Mouse (Mus musculus) MEL (cell line): ENCODE measurements around the gene Ube2q1. TPM values are rescaled to one million over a fixed set of nuclear protein-coding genes. Genes with fewer than 3 reads are reported as not detected.

Experiments
- DNase-seq: peaks from one replicate; pipeline ENCODE4 v3.0.0; 2011; ENCODE audit warnings: low read depth, low spot score
- H3K27ac ChIP-seq: 2 replicates; pipeline ENCODE4 v1.5.1; 2012; ENCODE audit warnings: low read depth, mild to moderate bottlenecking, control low read depth, low read length, moderate library complexity; ENCODE audit not compliant: control insufficient read depth
- H3K27me3 ChIP-seq, 2 experiments: fragments of 150-350 bp in 1 of 2; sonication (generic) in 1 of 2; 2 replicates each; pipeline ENCODE4 v1.6.1; 2012; ENCODE audit warnings: low read length in 2 of 2, mild to moderate bottlenecking in 2 of 2, improper control_type of control experiment in 1 of 2, moderate library complexity in 1 of 2; ENCODE audit not compliant: insufficient read depth in 2 of 2, control insufficient read depth in 1 of 2
- H3K36me3 ChIP-seq, 2 experiments: 2 replicates each; pipeline ENCODE4 v1.6.1; 2012 to 2014; ENCODE audit warnings: low read length in 2 of 2, improper control_type of control experiment in 1 of 2, inconsistent platforms in 1 of 2, mild to moderate bottlenecking in 1 of 2; ENCODE audit not compliant: insufficient read depth in 2 of 2, control insufficient read depth in 1 of 2
- H3K4me1 ChIP-seq, 2 experiments: fragments of 150-350 bp in 1 of 2; sonication (generic) in 1 of 2; 2 replicates each; pipeline ENCODE4 v1.6.1; 2012; ENCODE audit warnings: low read length in 2 of 2, improper control_type of control experiment in 1 of 2, mild to moderate bottlenecking in 1 of 2; ENCODE audit not compliant: insufficient read depth in 2 of 2, control insufficient read depth in 1 of 2
- H3K4me3 ChIP-seq, 2 experiments: fragments of 150-350 bp in 1 of 2; sonication (generic) in 1 of 2; 2 replicates each; pipeline ENCODE4 v1.5.1; 2012; ENCODE audit warnings: low read depth in 2 of 2, low read length in 2 of 2, mild to moderate bottlenecking in 2 of 2, moderate library complexity in 2 of 2, control low read depth in 1 of 2, improper control_type of control experiment in 1 of 2; ENCODE audit not compliant: control insufficient read depth in 1 of 2, insufficient read depth in 1 of 2
- H3K79me2 ChIP-seq: 2 replicates; pipeline ENCODE4 v1.6.1; 2012; ENCODE audit warnings: mild to moderate bottlenecking, low read length, moderate library complexity; ENCODE audit not compliant: control insufficient read depth, poor library complexity, insufficient read depth
- H3K9ac ChIP-seq: 2 replicates; pipeline ENCODE4 v1.6.1; 2012; ENCODE audit warnings: low read depth, mild to moderate bottlenecking, control low read depth, low read length, moderate library complexity; ENCODE audit not compliant: control insufficient read depth, poor library complexity, severe bottlenecking
- H3K9me3 ChIP-seq: fragments of 150-350 bp; sonication (generic); replicated peaks from 2 replicates; pipeline ENCODE4 v1.6.1; 2012; ENCODE audit warnings: mild to moderate bottlenecking, low read length, improper control_type of control experiment, moderate library complexity; ENCODE audit not compliant: insufficient read depth
- CHD1 ChIP-seq: IDR thresholded peaks from 2 replicates; pipeline ENCODE4 v1.6.1; 2012; ENCODE audit warnings: low read depth, mild to moderate bottlenecking, inconsistent platforms, low read length, improper control_type of control experiment
- CHD2 ChIP-seq: IDR thresholded peaks from 2 replicates; pipeline ENCODE4 v1.6.1; 2011; ENCODE audit warnings: low read length, improper control_type of control experiment
- CTCF ChIP-seq, 3 experiments: IDR thresholded peaks in 2 of 3; conservative IDR thresholded peaks in 1 of 3; 2 replicates each; pipeline ENCODE4 v1.5.1; 2011 to 2012; ENCODE audit warnings: low read length in 3 of 3, low read depth in 2 of 3, mild to moderate bottlenecking in 2 of 3, improper control_type of control experiment in 1 of 3, inconsistent platforms in 1 of 3, mixed read lengths in 1 of 3, moderate library complexity in 1 of 3; ENCODE audit not compliant: control insufficient read depth in 1 of 3, insufficient read depth in 1 of 3, poor library complexity in 1 of 3, severe bottlenecking in 1 of 3
- ELF1 ChIP-seq: IDR thresholded peaks from 2 replicates; pipeline ENCODE4 v1.6.1; 2014; ENCODE audit warnings: low read depth, mild to moderate bottlenecking, inconsistent platforms, low read length, improper control_type of control experiment, moderate library complexity
- EP300 ChIP-seq, 2 experiments: IDR thresholded peaks; 2 replicates each; pipeline ENCODE4 v1.6.1; 2011; ENCODE audit warnings: improper control_type of control experiment in 2 of 2, low read length in 2 of 2, low read depth in 1 of 2, mild to moderate bottlenecking in 1 of 2
- ETS1 ChIP-seq: IDR thresholded peaks from 2 replicates; pipeline ENCODE4 v1.6.1; 2012; ENCODE audit warnings: low read depth, mild to moderate bottlenecking, inconsistent platforms, low read length, improper control_type of control experiment, moderate library complexity
- GABPA ChIP-seq: IDR thresholded peaks from 2 replicates; pipeline ENCODE4 v1.6.1; 2012; ENCODE audit warnings: low read depth, mild to moderate bottlenecking, inconsistent platforms, low read length, improper control_type of control experiment, moderate library complexity
- GATA1 ChIP-seq: IDR thresholded peaks from 2 replicates; pipeline ENCODE4 v1.6.1; 2011; ENCODE audit warnings: low read depth, low read length, improper control_type of control experiment
- HCFC1 ChIP-seq: IDR thresholded peaks from 2 replicates; pipeline ENCODE4 v1.6.1; 2012; ENCODE audit warnings: low read depth, mild to moderate bottlenecking, inconsistent platforms, low read length, improper control_type of control experiment, moderate library complexity
- KAT2A ChIP-seq: conservative IDR thresholded peaks from 2 replicates; pipeline ENCODE4 v1.6.1; 2012; ENCODE audit warnings: low read depth, low read length, improper control_type of control experiment, inconsistent platforms
- MAX ChIP-seq: IDR thresholded peaks from 2 replicates; pipeline ENCODE4 v1.6.1; 2011; ENCODE audit warnings: low read length, improper control_type of control experiment
- MAZ ChIP-seq: IDR thresholded peaks from 2 replicates; pipeline ENCODE4 v1.6.1; 2012; ENCODE audit warnings: low read depth, mild to moderate bottlenecking, inconsistent platforms, low read length, improper control_type of control experiment
- MEF2A ChIP-seq: IDR thresholded peaks from 2 replicates; pipeline ENCODE4 v1.6.1; 2014; ENCODE audit warnings: low read depth, mild to moderate bottlenecking, inconsistent platforms, low read length, improper control_type of control experiment; ENCODE audit not compliant: poor library complexity, insufficient replicate concordance, severe bottlenecking; ENCODE audit errors: extremely low read depth
- MXI1 ChIP-seq: IDR thresholded peaks from 2 replicates; pipeline ENCODE4 v1.6.1; 2011; ENCODE audit warnings: mild to moderate bottlenecking, low read depth, low read length, improper control_type of control experiment
- MYB ChIP-seq: IDR thresholded peaks from 2 replicates; pipeline ENCODE4 v1.6.1; 2011; ENCODE audit warnings: mild to moderate bottlenecking, low read depth, low read length, improper control_type of control experiment
- NELFE ChIP-seq: IDR thresholded peaks from 2 replicates; pipeline ENCODE4 v1.6.1; 2011; ENCODE audit warnings: low read depth, low read length, improper control_type of control experiment
- NRF1 ChIP-seq: IDR thresholded peaks from 2 replicates; pipeline ENCODE4 v1.6.1; 2014; ENCODE audit warnings: low read depth, mild to moderate bottlenecking, inconsistent platforms, low read length, improper control_type of control experiment, moderate library complexity; ENCODE audit not compliant: poor library complexity, insufficient read depth, severe bottlenecking
- POLR2A ChIP-seq, 2 experiments: IDR thresholded peaks; 2 replicates each; pipeline ENCODE4 v1.6.1; 2011 to 2012; ENCODE audit warnings: low read length in 2 of 2, mild to moderate bottlenecking in 2 of 2, control low read depth in 1 of 2, improper control_type of control experiment in 1 of 2, low read depth in 1 of 2, moderate library complexity in 1 of 2; ENCODE audit not compliant: control insufficient read depth in 1 of 2, insufficient read depth in 1 of 2, poor library complexity in 1 of 2
- POLR2AphosphoS5 ChIP-seq: IDR thresholded peaks from 2 replicates; pipeline ENCODE4 v1.6.1; 2012; ENCODE audit warnings: low read depth, borderline replicate concordance, mild to moderate bottlenecking, inconsistent platforms, low read length, moderate library complexity, mixed read lengths
- RAD21 ChIP-seq: IDR thresholded peaks from 2 replicates; pipeline ENCODE4 v1.6.1; 2011; ENCODE audit warnings: mild to moderate bottlenecking, low read depth, low read length, improper control_type of control experiment
- RCOR1 ChIP-seq: IDR thresholded peaks from 2 replicates; pipeline ENCODE4 v1.6.1; 2012; ENCODE audit warnings: low read depth, mild to moderate bottlenecking, inconsistent platforms, low read length, improper control_type of control experiment
- SIN3A ChIP-seq: IDR thresholded peaks from 2 replicates; pipeline ENCODE4 v1.6.1; 2012; ENCODE audit warnings: low read length, improper control_type of control experiment, inconsistent platforms
- SMC3 ChIP-seq: IDR thresholded peaks from 2 replicates; pipeline ENCODE4 v1.6.1; 2011; ENCODE audit warnings: low read depth, low read length, improper control_type of control experiment
- TAL1 ChIP-seq: IDR thresholded peaks from 2 replicates; pipeline ENCODE4 v1.6.1; 2012; ENCODE audit warnings: mild to moderate bottlenecking, inconsistent platforms, low read length, moderate library complexity, mixed read lengths
- TBP ChIP-seq: IDR thresholded peaks from 2 replicates; pipeline ENCODE4 v1.8.0; 2011; ENCODE audit warnings: low read depth, low read length, improper control_type of control experiment
- TCF12 ChIP-seq: IDR thresholded peaks from 2 replicates; pipeline ENCODE4 v1.6.1; 2014; ENCODE audit warnings: low read depth, mild to moderate bottlenecking, inconsistent platforms, low read length, improper control_type of control experiment, moderate library complexity
- UBTF ChIP-seq: IDR thresholded peaks from 2 replicates; pipeline ENCODE4 v1.6.1; 2012; ENCODE audit warnings: low read depth, mild to moderate bottlenecking, inconsistent platforms, low read length, improper control_type of control experiment, moderate library complexity, borderline replicate concordance; ENCODE audit not compliant: insufficient read depth
- USF2 ChIP-seq, 2 experiments: IDR thresholded peaks; 2 replicates each; pipeline ENCODE4 v1.6.1; 2011 to 2012; ENCODE audit warnings: improper control_type of control experiment in 2 of 2, low read length in 2 of 2, borderline replicate concordance in 1 of 2, inconsistent platforms in 1 of 2, low read depth in 1 of 2, mild to moderate bottlenecking in 1 of 2; ENCODE audit not compliant: insufficient read depth in 1 of 2
- ZC3H11A ChIP-seq: IDR thresholded peaks from 2 replicates; pipeline ENCODE4 v1.6.1; 2012; ENCODE audit warnings: low read depth, mild to moderate bottlenecking, inconsistent platforms, low read length, improper control_type of control experiment
- ZKSCAN1 ChIP-seq: IDR thresholded peaks from 2 replicates; pipeline ENCODE4 v1.6.1; 2012; ENCODE audit warnings: low read depth, mild to moderate bottlenecking, inconsistent platforms, low read length, improper control_type of control experiment, moderate library complexity
- ZMIZ1 ChIP-seq: IDR thresholded peaks from 2 replicates; pipeline ENCODE4 v1.6.1; 2012; ENCODE audit warnings: low read depth, mild to moderate bottlenecking, inconsistent platforms, low read length, improper control_type of control experiment, moderate library complexity
- polyA plus RNA-seq, 2 experiments: library from polyadenylated mRNA; stranded (reverse) in 1 of 2; unstranded in 1 of 2; fragments of >175 nt in 1 of 2; fragments of >200 nt in 1 of 2; gene quantifications; 2 replicates each; pipeline versions ENCODE4 v1.2.1 to v1.2.4; 2012; ENCODE audit warnings: low replicate concordance in 2 of 2, low read depth in 1 of 2; ENCODE audit not compliant: insufficient read length in 2 of 2, insufficient read depth in 1 of 2, missing spikeins in 1 of 2
- total RNA-seq: library from RNA; depleted of rRNA; stranded (reverse); fragments of 300-350 nt; gene quantifications from 2 replicates; pipeline ENCODE4 v1.2.3, GENCODE M21; 2012

Gene Ube2q1
- total and polyA plus RNA-seq, 3 experiments: 73.8 to 162 (median 89.0) TPM

- TF ChIP-seq USF2 (IDR thresholded peaks at IDR 0.05; ENCODE audit: borderline replicate concordance in 1 of 2, insufficient read depth in 1 of 2, low read depth in 1 of 2, low read length in 2 of 2) (peak; percentile 79 to 97), CTCF (IDR thresholded peaks at IDR 0.05 in 2 of 3, conservative IDR thresholded peaks at IDR 0.05 in 1 of 3; ENCODE audit: control insufficient read depth in 1 of 3, insufficient read depth in 1 of 3, low read depth in 2 of 3, low read length in 3 of 3, poor library complexity in 1 of 3, severe bottlenecking in 1 of 3) (no peak)
These were observed at the start of gene Ube2q1 (continued) for GRCm38 (mm10) chr3:89772968-89773709.

- Histone ChIP-seq H3K79me2 (peaks cover 24% of the 10 kb centered on the region), H3K27ac (peak overlapping the region; percentile 6; the same call in 1 of the 2 replicates), H3K36me3 (peaks cover 0 to 14% of the 10 kb centered on the region in 2 experiments; a peak in 2 of 4 replicates), H3K27me3 (no peaks in the 10 kb centered on the region), H3K4me3 (peak overlapping the region in 1 of 2 experiments; percentile 26; a peak in 1 of 4 replicates), H3K9ac (peak overlapping the region; percentile 20; the same call in 1 of the 2 replicates), H3K4me1 (peaks cover 5 to 18% of the 10 kb centered on the region in 2 experiments), H3K9me3 (no peaks in the 10 kb centered on the region)
- peak; percentile 94 for DNase-seq
- no peak for TF ChIP-seq ZKSCAN1
- peak; percentile 70; the same call in 1 of the 2 replicates for TF ChIP-seq SIN3A
- TF ChIP-seq RAD21: peak; percentile 65
- TF ChIP-seq KAT2A: no peak
- 0 out of 2 replicates have a peak, but pooled peaks have one; percentile 22 for TF ChIP-seq MYB
- peak; percentile 64 for TF ChIP-seq MAX
- peak; percentile 83 for TF ChIP-seq ELF1
- no peak for TF ChIP-seq CHD1
- 0 out of 2 replicates have a peak, but pooled peaks have one; percentile 52 for TF ChIP-seq HCFC1
- no peak for TF ChIP-seq MEF2A
- no peak for TF ChIP-seq NRF1
- 0 out of 2 replicates have a peak, but pooled peaks have one; percentile 54 for TF ChIP-seq MXI1
- no peak for TF ChIP-seq NELFE
- no peak for TF ChIP-seq TAL1
- TF ChIP-seq RCOR1: peak; percentile 42; the same call in 1 of the 2 replicates
- no peak; the same call in 1 of the 2 replicates for TF ChIP-seq GABPA
- no peak for TF ChIP-seq POLR2A (IDR thresholded peaks at IDR 0.05; ENCODE audit: control insufficient read depth in 1 of 2, insufficient read depth in 1 of 2, low read depth in 1 of 2, low read length in 2 of 2, poor library complexity in 1 of 2)
- 0 out of 2 replicates have a peak, but pooled peaks have one; percentile 25 for TF ChIP-seq MAZ
- TF ChIP-seq EP300 (IDR thresholded peaks at IDR 0.05; ENCODE audit: low read depth in 1 of 2, low read length in 2 of 2): peak; percentile 28 to 35; a peak in 2 of 4 replicates
- no peak for TF ChIP-seq CHD2
- TF ChIP-seq POLR2AphosphoS5: no peak
- TF ChIP-seq USF2 (IDR thresholded peaks at IDR 0.05; ENCODE audit: borderline replicate concordance in 1 of 2, insufficient read depth in 1 of 2, low read depth in 1 of 2, low read length in 2 of 2): no peak
- no peak for TF ChIP-seq GATA1
- TF ChIP-seq TBP: no peak; the same call in none of the 2 replicates
- peak; percentile 74 to 94 (median 93) for TF ChIP-seq CTCF (IDR thresholded peaks at IDR 0.05 in 2 of 3, conservative IDR thresholded peaks at IDR 0.05 in 1 of 3; ENCODE audit: control insufficient read depth in 1 of 3, insufficient read depth in 1 of 3, low read depth in 2 of 3, low read length in 3 of 3, poor library complexity in 1 of 3, severe bottlenecking in 1 of 3)
- TF ChIP-seq ZC3H11A: peak; percentile 62
- TF ChIP-seq ZMIZ1: no peak
- TF ChIP-seq SMC3: peak; percentile 86
- no peak for TF ChIP-seq UBTF
- 0 out of 2 replicates have a peak, but pooled peaks have one; percentile 33 for TF ChIP-seq ETS1
- 0 out of 2 replicates have a peak, but pooled peaks have one; percentile 21 for TF ChIP-seq TCF12
These were observed 46.4 kb upstream of the Ube2q1 start for GRCm38 (mm10) chr3:89727028-89727427.
